Mouse (Mus musculus): ENCODE measurements at regions not wholly inside any gene's neighbourhood (a gene's known extent, or its start where the extent isn't known, plus 50 kb on each side); places are given as distances from the start of the nearest gene placed in this dataset.

DNA sequence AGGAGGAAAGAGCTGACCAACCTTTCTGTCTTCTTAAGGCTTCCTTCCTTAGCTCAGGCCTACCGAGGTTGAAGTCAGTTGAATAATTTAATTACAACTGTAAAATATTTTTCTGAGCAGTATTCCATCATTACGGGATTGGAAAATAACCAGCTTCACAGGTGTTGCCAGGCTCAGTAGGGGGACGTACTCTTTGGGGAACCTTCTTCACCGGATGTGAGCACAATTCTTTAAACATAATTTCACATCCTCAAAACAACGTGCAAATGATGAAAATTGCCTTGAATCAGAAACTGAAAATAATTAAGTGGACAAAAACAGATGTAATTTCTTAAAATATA lies 515.9 kb downstream of the Tns3 start:
- TF ChIP-seq POLR2A (IDR thresholded peaks at IDR 0.05; ENCODE audit: low read depth, low read length) (no peak), CTCF (conservative IDR thresholded peaks at IDR 0.05; ENCODE audit: insufficient read depth, insufficient read length, low read depth, low read length) (no peak)
